Mouse (Mus musculus) heart, adult 2 months (tissue): Measurements from ENCODE around the gene Emid1.

ENCODE experiments used
- CTCF ChIP-seq: fragments of 200-600 bp; IDR thresholded peaks from 2 replicates; pipeline ENCODE4 v1.8.1; 2022; ENCODE audit warnings: antibody characterized with exemption, mild to moderate bottlenecking, moderate library complexity
- POLR2A ChIP-seq: fragments of 200-500 bp; IDR thresholded peaks from 2 replicates; pipeline ENCODE4 v1.6.1; 2011; ENCODE audit warnings: mild to moderate bottlenecking, low read depth, low read length, control low read depth; ENCODE audit not compliant: insufficient read depth

GRCm38 (mm10) chr11:5149955-5150354 lies 2.1 kb downstream of the Emid1 start:
- TF ChIP-seq POLR2A (no peak), CTCF (no peak)
